Mouse (Mus musculus): ENCODE results near the gene Cyp2e1. TPM values are rescaled to one million over a fixed set of nuclear protein-coding genes. Genes with fewer than 3 reads are reported as not detected.
A peak's percentile ranks its signal among the peaks of the same experiment; 100 is the strongest.

Gene Cyp2e1
- polyA plus RNA-seq, 1 experiment from 2014 or later, result not detected

DNA sequence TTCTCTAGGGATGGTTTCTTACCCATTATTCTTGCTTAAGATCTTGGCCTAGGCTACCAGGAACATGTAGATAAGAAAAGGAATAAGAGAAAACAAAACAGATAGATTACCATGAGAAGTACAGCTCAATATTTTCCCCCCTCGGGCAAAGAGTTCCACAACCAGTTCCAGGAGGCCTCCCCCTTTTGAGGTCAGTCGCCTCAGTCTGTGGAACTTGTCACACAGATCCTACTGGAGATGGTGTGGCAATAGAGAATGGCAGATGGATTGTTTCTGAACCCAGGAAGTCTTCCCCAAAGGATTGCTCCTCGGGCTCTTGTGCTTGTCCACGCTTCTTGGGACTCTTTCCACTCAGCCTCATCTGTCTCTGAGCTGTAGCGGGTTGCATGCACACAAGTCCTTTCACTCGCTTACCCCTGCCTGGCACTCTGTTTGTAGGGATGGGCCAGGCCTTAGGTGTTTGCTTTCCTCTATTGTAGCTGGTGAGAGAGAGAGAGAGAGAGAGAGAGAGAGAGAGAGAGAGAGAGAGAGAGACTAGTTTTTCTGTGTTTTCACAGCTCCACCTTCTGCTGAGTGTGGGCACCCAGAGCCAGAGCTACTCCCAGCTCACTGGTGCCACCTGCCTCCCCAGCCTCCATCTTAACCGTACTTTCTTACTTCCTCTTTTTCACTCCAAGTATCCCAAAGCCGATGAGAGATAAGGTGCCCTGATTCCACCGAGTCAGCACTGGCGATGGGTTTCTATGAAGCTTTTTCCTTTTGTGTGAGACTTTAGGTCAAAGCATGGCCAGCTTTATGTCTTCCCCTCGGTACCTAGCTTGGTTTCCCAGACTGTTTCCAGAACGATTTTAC is 2.6 kb downstream of the Cyp2e1 start:
- no peak for ATAC-seq (ENCODE audit: low FRiP score)
- H3K27me3 ChIP-seq, result no peaks in the 10 kb centered on the region
- H3K27ac ChIP-seq, result no peak overlapping the region
- no peak overlapping the region for H3K9ac ChIP-seq
- no peak overlapping the region for H3K4me2 ChIP-seq
- H3K9me3 ChIP-seq, result no peaks in the 10 kb centered on the region
- no peak overlapping the region for H3K4me3 ChIP-seq
- H3K4me1 ChIP-seq (replicated peaks), result no peaks in the 10 kb centered on the region
- H3K36me3 ChIP-seq, result no peaks in the 10 kb centered on the region
- 81% methylated on average over 12 of the region's 12 CpGs for WGBS

DNA sequence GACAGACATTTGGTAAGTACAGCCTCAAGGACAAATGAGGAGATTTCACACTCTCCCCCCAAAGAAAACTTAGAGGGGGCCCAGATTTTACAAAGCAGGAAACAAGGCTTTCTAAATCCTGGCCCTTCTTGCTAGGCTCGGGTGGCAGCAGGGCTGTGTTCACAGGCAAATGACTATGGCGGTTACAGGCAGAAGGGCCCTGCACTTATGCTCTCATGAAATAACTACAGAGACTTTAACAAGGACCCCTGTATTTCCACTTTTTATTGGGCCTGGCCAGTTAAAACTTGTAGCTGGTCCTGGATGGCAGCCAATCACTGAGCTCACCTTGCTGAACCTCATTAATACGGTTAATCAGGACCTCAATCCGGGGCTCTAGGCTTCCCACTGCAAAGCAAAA is 17.0 kb downstream of the Cyp2e1 start:
- no peak overlapping the region for H3K27ac ChIP-seq
- no peak overlapping the region for H3K4me3 ChIP-seq
- no peaks in the 10 kb centered on the region for H3K27me3 ChIP-seq
- no peaks in the 10 kb centered on the region for H3K9me3 ChIP-seq
- no peaks in the 10 kb centered on the region for H3K4me1 ChIP-seq (replicated peaks)
- no peak overlapping the region for H3K9ac ChIP-seq
- no peak for ATAC-seq (ENCODE audit: low FRiP score)
- H3K4me2 ChIP-seq, result no peak overlapping the region
- 87% methylated on average over 4 of the region's 4 CpGs for WGBS
- H3K36me3 ChIP-seq, result no peaks in the 10 kb centered on the region

DNA sequence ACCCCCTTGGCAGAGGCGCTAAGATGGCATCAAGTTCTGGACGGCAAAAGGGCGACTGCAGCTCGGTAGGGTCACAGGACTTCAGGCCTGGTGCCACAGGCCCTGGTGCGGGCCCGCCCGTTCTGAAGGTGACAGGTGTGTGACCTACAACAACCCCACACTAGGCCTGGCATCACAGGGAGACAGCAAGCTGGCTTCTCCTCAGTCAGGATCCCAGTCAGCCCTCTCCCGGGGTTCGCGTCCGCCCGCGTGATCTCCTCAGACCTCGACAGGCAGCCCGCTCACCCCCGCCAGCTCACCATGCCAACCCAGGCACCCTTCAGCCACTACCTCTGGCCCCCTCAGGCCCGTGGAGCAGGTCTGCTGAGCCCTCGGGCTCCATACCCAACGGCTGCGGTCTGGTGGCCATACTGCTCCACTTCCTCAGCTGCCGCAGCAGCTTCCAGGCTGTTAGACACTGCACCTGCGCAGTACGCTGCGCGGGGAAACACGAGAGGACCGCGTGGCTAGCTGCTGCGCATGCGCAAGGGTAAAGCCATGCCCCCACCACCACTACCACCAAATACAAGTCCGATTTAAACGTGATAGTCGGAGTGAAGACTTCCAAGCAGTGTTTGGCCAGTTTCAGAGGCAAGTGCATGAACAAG is 24.0 kb downstream of the Cyp2e1 start, which contains the start of gene Syce1:
Gene Syce1, minus strand, starts transcription at position 447 of the 647 bp plus-strand sequence.
- no peak within 1 kb of the TSS for H3K9ac ChIP-seq
- 86% methylated on average over 33 of the region's 33 CpGs for WGBS
- H3K27me3 ChIP-seq, result no peaks in the 10 kb centered on the region
- no peak within 1 kb of the TSS for H3K4me3 ChIP-seq
- no peaks in the 10 kb centered on the region for H3K4me1 ChIP-seq (replicated peaks)
- no peak for ATAC-seq (ENCODE audit: low FRiP score)
- no peaks in the 10 kb centered on the region for H3K36me3 ChIP-seq
- H3K4me2 ChIP-seq, result no peak within 1 kb of the TSS
- H3K9me3 ChIP-seq, result peaks cover 4% of the 10 kb centered on the region; the same call in 1 of the 2 replicates
- H3K27ac ChIP-seq, result no peak within 1 kb of the TSS

DNA sequence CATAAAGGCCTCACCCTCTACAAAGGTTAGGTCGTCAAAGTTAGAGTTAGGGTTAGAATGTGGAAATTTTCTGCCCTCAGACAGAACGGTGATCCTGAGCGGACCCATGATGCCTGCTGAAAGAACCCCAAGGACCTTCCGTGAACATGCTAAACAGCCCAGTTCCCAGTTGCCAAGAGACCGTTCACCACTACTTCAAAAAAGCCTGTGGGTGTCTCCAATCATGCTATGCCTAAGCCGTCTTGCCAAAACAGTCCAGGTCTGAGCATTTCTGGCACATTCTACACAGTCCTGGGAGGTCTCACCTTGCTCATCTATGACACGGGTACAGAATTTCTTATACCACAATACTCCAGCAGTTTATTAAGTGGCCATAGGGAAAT is 24.5 kb downstream of the Cyp2e1 start:
- 91% methylated on average over 7 of the region's 7 CpGs for WGBS
- H3K36me3 ChIP-seq, result no peaks in the 10 kb centered on the region
- H3K9me3 ChIP-seq, result peaks cover 4% of the 10 kb centered on the region; the same call in 1 of the 2 replicates
- no peaks in the 10 kb centered on the region for H3K4me1 ChIP-seq (replicated peaks)
- H3K27ac ChIP-seq, result no peak overlapping the region
- H3K27me3 ChIP-seq, result no peaks in the 10 kb centered on the region
- H3K9ac ChIP-seq, result no peak overlapping the region
- no peak for ATAC-seq (ENCODE audit: low FRiP score)
- H3K4me3 ChIP-seq, result no peak overlapping the region
- no peak overlapping the region for H3K4me2 ChIP-seq

DNA sequence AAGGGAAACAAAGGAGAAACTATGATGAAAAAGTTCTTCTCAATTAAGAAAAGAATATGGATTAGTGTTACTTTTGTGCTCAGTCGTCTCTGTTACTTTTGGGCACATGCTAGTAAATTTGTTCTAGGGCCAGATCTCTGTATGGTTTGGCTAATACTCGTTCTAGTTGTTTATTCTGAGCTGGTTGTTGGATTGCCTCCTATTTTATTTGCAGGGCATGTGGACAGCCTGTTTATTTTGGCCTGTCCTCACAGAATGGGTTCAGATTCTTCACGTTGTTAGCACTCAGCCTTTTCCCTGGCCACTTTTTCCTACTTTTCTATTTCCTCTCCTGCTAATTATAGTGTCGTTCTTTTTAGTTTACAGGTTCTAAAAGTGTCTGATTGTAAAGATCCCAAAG is 30.0 kb downstream of the Cyp2e1 start:
- ATAC-seq (ENCODE audit: low FRiP score), result no peak
- no peaks in the 10 kb centered on the region for H3K4me1 ChIP-seq (replicated peaks)
- no peak overlapping the region for H3K4me3 ChIP-seq
- no peaks in the 10 kb centered on the region for H3K36me3 ChIP-seq
- H3K27ac ChIP-seq, result no peak overlapping the region
- H3K9ac ChIP-seq, result no peak overlapping the region
- peaks cover 4% of the 10 kb centered on the region; the same call in 1 of the 2 replicates for H3K9me3 ChIP-seq
- 79% methylated on average over 4 of the region's 4 CpGs for WGBS
- no peaks in the 10 kb centered on the region for H3K27me3 ChIP-seq
- H3K4me2 ChIP-seq, result no peak overlapping the region

DNA sequence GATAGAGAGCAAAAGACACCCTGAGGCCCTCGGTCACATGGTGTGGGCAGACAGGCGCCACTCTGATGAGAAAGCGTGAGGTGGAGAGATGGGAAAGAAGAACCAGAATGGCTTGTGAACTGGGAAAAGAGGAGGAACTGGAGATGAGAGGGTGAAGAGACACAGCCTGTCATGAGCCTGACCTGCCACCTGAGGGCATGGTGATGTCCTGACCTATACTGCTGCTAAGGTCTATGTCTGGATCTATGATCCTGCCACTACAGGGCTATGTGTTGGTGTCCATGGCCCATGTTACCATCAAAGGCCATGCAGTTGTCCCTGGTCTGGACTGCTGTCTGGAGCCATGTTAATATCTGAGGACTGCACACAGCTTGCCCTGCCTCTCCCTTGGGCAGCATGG is 34.1 kb downstream of the Cyp2e1 start:
- 80% methylated on average over 3 of the region's 3 CpGs for whole genome bisulfite sequencing
- Histone ChIP-seq H3K27me3 (no peaks in the 10 kb centered on the region), H3K9me3 (no peaks in the 10 kb centered on the region), H3K9ac (no peak overlapping the region), H3K36me3 (no peaks in the 10 kb centered on the region), H3K4me2 (no peak overlapping the region), H3K4me3 (no peak overlapping the region), H3K27ac (no peak overlapping the region), H3K4me1 (replicated peaks) (no peaks in the 10 kb centered on the region)
- ATAC-seq (ENCODE audit: low FRiP score), result no peak

DNA sequence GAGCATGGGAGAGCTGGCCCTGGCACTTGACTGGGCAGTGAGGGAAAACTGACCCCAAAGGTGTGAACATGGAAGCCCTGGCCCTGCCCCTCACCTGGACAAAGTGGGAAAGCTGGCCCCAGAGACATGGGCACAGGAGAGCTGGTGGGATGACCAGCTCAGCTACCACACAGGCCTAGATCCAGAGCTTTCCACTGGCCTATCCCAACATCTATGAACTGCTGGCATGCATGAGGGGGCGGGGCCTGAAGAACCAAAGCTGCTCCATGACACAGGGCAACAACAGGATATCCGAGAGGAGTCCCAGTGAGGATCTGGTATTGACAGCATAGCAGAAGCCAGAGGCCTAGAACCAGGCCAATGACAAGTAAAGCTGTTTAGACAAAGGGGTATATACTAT is 34.7 kb downstream of the Cyp2e1 start:
- H3K4me1 ChIP-seq (replicated peaks), result no peaks in the 10 kb centered on the region
- no peak overlapping the region for H3K9ac ChIP-seq
- WGBS, result 70% methylated on average over 2 of the region's 2 CpGs
- ATAC-seq (ENCODE audit: low FRiP score), result no peak
- no peak overlapping the region for H3K27ac ChIP-seq
- no peak overlapping the region for H3K4me2 ChIP-seq
- H3K9me3 ChIP-seq, result no peaks in the 10 kb centered on the region
- H3K27me3 ChIP-seq, result no peaks in the 10 kb centered on the region
- H3K4me3 ChIP-seq, result no peak overlapping the region
- no peaks in the 10 kb centered on the region for H3K36me3 ChIP-seq

DNA sequence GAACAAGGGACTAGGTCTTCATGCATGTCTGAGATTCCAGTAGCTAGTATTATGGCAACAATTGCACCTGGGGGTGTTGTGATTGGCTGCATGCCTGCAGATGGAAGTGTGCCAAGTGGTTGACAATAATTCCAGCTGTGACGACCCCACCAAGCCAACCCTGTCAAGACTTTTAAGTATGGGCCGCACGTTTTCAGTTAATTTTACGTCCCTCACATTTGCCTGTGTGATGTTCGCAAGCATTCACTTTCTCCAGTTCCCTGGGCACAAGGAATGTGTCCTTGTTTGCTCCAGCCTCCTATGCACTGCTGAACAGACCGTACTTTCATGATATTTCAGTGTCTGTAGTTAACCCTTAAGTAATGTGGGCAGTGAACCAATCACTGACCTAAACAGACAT is 39.1 kb downstream of the Cyp2e1 start:
- Histone ChIP-seq H3K27ac (no peak overlapping the region), H3K4me3 (no peak overlapping the region), H3K27me3 (no peaks in the 10 kb centered on the region), H3K9me3 (no peaks in the 10 kb centered on the region), H3K4me2 (no peak overlapping the region), H3K36me3 (peaks cover 13% of the 10 kb centered on the region), H3K9ac (no peak overlapping the region), H3K4me1 (replicated peaks) (no peaks in the 10 kb centered on the region)
- 74% methylated on average over 6 of the region's 6 CpGs for WGBS
- no peak for ATAC-seq (ENCODE audit: low FRiP score)

DNA sequence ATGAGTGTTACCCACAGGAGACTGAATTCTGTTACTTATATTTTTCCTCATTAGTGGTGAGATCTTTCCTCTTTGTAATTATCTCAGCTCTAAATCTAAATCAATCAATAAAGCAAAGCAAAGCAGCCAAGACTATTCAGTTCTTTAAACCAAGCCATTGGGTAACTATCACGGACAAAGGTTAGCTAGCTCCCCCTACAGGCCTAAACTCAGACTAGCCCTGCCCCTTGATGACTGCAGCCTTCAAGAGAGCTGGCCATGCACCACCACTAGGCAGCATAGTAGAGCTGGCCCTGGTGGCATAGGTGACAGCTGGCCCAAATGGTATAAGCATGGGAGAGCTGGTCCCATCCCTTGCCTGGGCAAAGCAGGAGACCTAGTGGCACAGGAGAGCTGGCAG is 42.2 kb downstream of the Cyp2e1 start:
- Histone ChIP-seq H3K27me3 (no peaks in the 10 kb centered on the region), H3K4me2 (no peak overlapping the region), H3K36me3 (peaks cover 21% of the 10 kb centered on the region), H3K9me3 (no peaks in the 10 kb centered on the region), H3K9ac (no peak overlapping the region), H3K27ac (no peak overlapping the region), H3K4me3 (no peak overlapping the region), H3K4me1 (replicated peaks) (no peaks in the 10 kb centered on the region)
- ATAC-seq (ENCODE audit: low FRiP score), result no peak
- WGBS, result 14% methylated on average over 1 of the region's 1 CpGs

DNA sequence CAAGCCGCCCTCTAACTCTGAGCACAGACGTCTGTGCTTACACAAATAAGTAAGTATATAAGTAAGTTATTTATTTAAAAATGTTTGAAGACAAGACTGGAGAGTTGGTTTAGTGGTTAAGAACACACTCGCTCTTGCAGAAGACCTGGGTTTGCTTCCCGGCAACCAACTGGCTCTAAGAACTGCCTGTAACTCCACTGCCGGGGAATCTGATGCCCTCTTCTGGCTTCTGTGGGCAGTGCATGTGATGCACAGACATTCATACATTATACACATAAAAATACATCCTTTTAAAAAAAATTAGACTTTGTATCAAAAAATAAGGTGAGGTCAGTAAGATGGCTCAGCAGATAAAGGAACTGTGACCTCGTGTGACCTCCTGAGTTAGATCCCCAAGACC is 47.0 kb downstream of the Cyp2e1 start:
- no peak for ATAC-seq (ENCODE audit: low FRiP score)
- Histone ChIP-seq H3K9me3 (no peaks in the 10 kb centered on the region), H3K4me2 (no peak overlapping the region), H3K27ac (no peak overlapping the region), H3K9ac (no peak overlapping the region), H3K4me1 (replicated peaks) (no peaks in the 10 kb centered on the region), H3K4me3 (no peak overlapping the region), H3K27me3 (no peaks in the 10 kb centered on the region), H3K36me3 (peaks cover 50% of the 10 kb centered on the region)
- 93% methylated on average over 6 of the region's 6 CpGs for WGBS

DNA sequence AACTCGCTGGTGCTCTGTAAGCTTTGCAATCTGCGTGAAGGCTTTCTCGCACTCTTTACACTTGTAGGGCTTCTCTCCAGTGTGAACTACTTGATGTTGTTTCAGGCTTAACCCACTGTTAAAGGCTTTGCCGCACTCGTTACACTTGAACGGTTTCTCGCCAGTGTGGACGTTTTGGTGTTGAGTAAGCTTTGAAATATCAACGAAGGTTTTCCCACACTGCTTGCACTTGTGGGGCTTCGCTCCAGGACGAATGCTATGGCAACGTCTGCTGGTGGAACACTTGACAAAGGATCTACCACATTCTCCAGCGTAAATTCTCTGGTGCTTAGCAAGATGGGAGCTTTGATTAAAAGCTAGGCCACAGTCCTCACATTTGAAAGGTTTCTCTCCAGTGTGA is 48.2 kb downstream of the Cyp2e1 start:
- Histone ChIP-seq H3K4me1 (replicated peaks) (no peaks in the 10 kb centered on the region), H3K36me3 (peaks cover 46% of the 10 kb centered on the region), H3K4me3 (no peak overlapping the region), H3K9ac (no peak overlapping the region), H3K9me3 (no peaks in the 10 kb centered on the region), H3K4me2 (no peak overlapping the region), H3K27ac (no peak overlapping the region), H3K27me3 (no peaks in the 10 kb centered on the region)
- 82% methylated on average over 13 of the region's 13 CpGs for WGBS
- peak; percentile 36; the same call in 1 of the 2 replicates for ATAC-seq (ENCODE audit: low FRiP score)

DNA sequence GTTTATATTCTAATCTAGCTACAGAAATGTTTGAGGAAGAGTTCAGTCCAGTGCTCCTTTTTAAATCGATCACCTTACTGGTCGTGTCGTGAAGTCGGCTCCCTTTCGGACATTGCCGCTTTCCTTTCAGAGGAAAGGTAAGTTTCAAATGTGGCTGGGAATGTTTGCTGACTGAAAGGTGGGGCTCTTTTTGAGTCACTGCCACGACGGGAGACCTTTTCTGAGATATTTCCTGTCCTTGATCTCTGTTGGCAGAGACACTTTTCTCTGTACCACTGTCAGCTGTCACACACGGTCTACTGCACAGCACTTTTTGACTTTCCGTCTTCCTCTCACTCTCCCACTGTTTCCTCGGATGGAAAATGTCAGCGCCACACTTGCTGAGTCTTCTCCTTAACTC is 49.3 kb downstream of the Cyp2e1 start:
- 94% methylated on average over 12 of the region's 12 CpGs for WGBS
- H3K4me3 ChIP-seq, result no peak overlapping the region
- no peak overlapping the region for H3K9ac ChIP-seq
- H3K27ac ChIP-seq, result no peak overlapping the region
- peaks cover 39% of the 10 kb centered on the region for H3K36me3 ChIP-seq
- H3K4me1 ChIP-seq (replicated peaks), result peaks cover 8% of the 10 kb centered on the region; the same call in 1 of the 2 replicates
- no peak for ATAC-seq (ENCODE audit: low FRiP score)
- no peaks in the 10 kb centered on the region for H3K9me3 ChIP-seq
- H3K27me3 ChIP-seq, result no peaks in the 10 kb centered on the region
- no peak overlapping the region for H3K4me2 ChIP-seq

DNA sequence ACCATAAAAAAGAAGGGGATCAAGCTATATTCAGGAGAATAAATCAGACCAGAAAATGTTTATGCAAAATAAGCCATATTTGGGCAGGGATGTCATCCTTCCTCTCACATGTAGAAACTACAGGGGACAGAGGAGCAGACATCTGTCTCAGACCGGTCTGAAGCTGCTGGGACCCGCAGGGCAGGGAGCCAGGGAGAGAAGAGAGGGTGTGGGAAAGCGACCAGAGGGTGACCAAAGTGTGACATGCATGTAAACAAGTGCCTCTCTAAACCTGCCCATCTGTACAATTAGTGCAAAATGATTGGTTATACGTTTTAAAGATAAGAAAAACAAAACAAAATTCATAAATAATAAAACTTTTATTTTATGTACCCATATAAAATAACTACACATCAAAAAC is 56.6 kb downstream of the Cyp2e1 start:
- Histone ChIP-seq H3K27ac (no peak overlapping the region), H3K9me3 (no peaks in the 10 kb centered on the region), H3K4me2 (peak overlapping the region; percentile 40), H3K36me3 (peaks cover 10% of the 10 kb centered on the region), H3K9ac (peak overlapping the region; percentile 51; the same call in 1 of the 2 replicates), H3K4me3 (no peak overlapping the region), H3K4me1 (replicated peaks) (peaks cover 24% of the 10 kb centered on the region), H3K27me3 (0 out of 2 replicates have a peak, but pooled peaks cover 2% of the 10 kb centered on the region)
- WGBS, result 50% methylated on average over 4 of the region's 4 CpGs
- ATAC-seq (ENCODE audit: low FRiP score), result no peak

Measured in hindbrain, embryonic 13.5 days (tissue).